Mouse (Mus musculus): ENCODE data around the gene Grk5. TPM values are rescaled to one million over a fixed set of nuclear protein-coding genes. Genes with fewer than 3 reads are reported as not detected.

Grk5 gene
- polyA plus RNA-seq, 1 experiment from 2014 or later: 2.7 TPM

DNA sequence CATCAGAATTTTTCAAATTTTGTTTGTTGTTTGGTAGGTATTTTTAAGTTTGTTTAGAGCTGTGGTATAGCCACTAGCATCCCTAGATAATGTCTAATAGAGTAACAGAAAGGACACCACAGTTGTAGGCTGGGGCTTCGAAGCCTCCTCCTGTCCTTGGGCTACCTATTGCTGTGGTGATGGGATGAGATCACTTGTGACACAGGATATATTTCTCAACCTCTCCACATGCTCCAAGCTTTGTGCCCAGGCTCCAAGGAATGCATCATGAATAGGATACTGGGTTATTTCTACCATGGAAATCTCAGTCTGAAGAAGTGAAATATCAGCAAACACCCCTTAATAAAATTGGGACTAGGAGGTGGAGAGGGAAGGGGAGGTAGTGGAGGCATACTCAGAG is 198.2 kb downstream of the Grk5 start:
- 93% methylated on average over 1 of the region's 1 CpGs for WGBS
- Histone ChIP-seq H3K4me2 (no peak overlapping the region), H3K27me3 (no peaks in the 10 kb centered on the region), H3K36me3 (peaks cover 41% of the 10 kb centered on the region), H3K27ac (replicated peaks) (no peak overlapping the region), H3K9me3 (no peaks in the 10 kb centered on the region), H3K9ac (no peak overlapping the region), H3K4me3 (no peak overlapping the region), H3K4me1 (replicated peaks) (no peaks in the 10 kb centered on the region)
- ATAC-seq (ENCODE audit: low read depth): no peak

GRCm38 (mm10) chr19:61089001-61089400 is 199.5 kb downstream of the Grk5 start:
- 93% methylated on average over 3 of the region's 3 CpGs for WGBS
- peaks cover 44% of the 10 kb centered on the region for H3K36me3 ChIP-seq
- ATAC-seq (ENCODE audit: low read depth): no peak

DNA sequence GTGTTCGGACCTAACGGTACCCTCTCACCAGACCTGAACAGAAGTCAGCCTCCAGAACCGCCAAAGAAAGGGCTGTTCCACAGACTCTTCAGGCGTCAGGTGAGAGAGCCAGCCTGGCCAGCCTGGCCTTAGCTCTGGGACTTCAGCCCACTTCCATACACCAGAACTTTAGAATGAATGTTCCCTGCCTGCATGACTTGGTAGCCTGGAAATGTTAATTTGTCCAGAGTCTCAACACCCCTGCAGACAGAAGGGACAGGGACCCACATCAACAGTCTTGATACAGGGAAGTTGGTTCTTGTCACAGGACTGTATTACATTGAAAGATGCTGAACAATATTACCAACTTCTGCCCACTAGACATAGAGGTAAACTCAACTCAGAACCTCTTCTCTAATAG is 201.0 kb downstream of the Grk5 start:
- peaks cover 44% of the 10 kb centered on the region for H3K36me3 ChIP-seq
- ATAC-seq (ENCODE audit: low read depth): no peak
- 90% methylated on average over 4 of the region's 4 CpGs for WGBS
- no peaks in the 10 kb centered on the region for H3K4me1 ChIP-seq (replicated peaks)
- H3K27ac ChIP-seq (replicated peaks): no peak overlapping the region
- H3K9ac ChIP-seq: no peak overlapping the region
- no peak overlapping the region for H3K4me3 ChIP-seq
- no peaks in the 10 kb centered on the region for H3K27me3 ChIP-seq
- no peaks in the 10 kb centered on the region for H3K9me3 ChIP-seq
- H3K4me2 ChIP-seq: no peak overlapping the region

More at GRCm38 (mm10) chr19:61089001-61089400, 199.5 kb downstream of the Grk5 start:
- Histone ChIP-seq H3K4me1 (replicated peaks) (no peaks in the 10 kb centered on the region), H3K9ac (no peak overlapping the region), H3K9me3 (no peaks in the 10 kb centered on the region), H3K27ac (replicated peaks) (no peak overlapping the region), H3K4me3 (no peak overlapping the region), H3K4me2 (no peak overlapping the region), H3K27me3 (no peaks in the 10 kb centered on the region)

GRCm38 (mm10) chr19:61096776-61097175 is 207.2 kb downstream of the Grk5 start:
- Histone ChIP-seq H3K4me3 (no peak overlapping the region), H3K4me1 (replicated peaks) (no peaks in the 10 kb centered on the region), H3K27ac (replicated peaks) (no peak overlapping the region), H3K36me3 (peaks cover 8% of the 10 kb centered on the region), H3K4me2 (no peak overlapping the region), H3K9me3 (no peaks in the 10 kb centered on the region), H3K9ac (no peak overlapping the region), H3K27me3 (no peaks in the 10 kb centered on the region)
- no peak for ATAC-seq (ENCODE audit: low read depth)
- 81% methylated on average over 2 of the region's 2 CpGs for WGBS

DNA sequence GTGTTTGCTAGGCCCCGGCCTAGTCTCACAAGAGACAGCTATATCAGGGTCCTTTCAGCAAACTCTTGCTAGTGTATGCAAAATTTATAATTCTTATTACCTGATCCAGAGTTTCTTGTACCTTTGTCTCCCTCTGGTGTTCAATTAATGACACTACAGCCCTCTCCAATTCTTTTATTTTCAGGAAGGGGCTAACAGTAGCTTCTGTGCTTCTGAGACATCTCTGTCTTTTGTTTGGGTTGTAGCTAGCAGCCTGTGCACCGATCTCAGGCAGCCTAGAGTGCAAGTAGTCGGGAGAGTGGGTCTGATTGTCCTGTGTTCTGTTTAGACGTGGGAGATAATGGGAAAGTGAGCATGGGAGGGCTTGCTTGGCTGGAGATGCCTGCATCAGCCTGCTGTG is 208.2 kb downstream of the Grk5 start:
- Histone ChIP-seq H3K4me3 (no peak overlapping the region), H3K9ac (0 out of 2 replicates have a peak overlapping the region, but pooled peaks have one; percentile 28), H3K27me3 (no peaks in the 10 kb centered on the region), H3K9me3 (no peaks in the 10 kb centered on the region), H3K27ac (replicated peaks) (no peak overlapping the region), H3K36me3 (peaks cover 8% of the 10 kb centered on the region), H3K4me2 (no peak overlapping the region), H3K4me1 (replicated peaks) (no peaks in the 10 kb centered on the region)
- peak; percentile 32; the same call in 1 of the 2 replicates for ATAC-seq (ENCODE audit: low read depth)
- WGBS: 16% methylated on average over 4 of the region's 4 CpGs

DNA sequence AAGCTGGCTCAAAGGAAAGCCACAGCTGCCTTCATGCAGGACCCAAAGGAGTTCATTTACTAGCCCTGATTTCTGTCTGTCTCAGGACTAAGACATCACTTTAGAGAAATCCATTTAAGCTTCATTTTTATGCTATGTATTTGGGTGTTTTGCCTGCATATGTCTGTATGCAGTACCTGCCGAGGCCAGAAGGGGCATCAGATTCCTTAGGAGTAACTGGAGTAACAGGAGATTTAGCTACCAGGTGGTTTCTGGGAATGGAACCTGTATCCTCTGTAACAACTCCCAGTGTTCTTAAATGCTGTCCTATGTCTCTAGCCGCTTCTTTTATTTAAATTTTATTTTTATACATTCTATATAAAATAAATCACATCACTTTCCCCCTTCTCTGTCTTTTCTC is 220.6 kb downstream of the Grk5 start:
- H3K9ac ChIP-seq: no peak overlapping the region
- no peak for ATAC-seq (ENCODE audit: low read depth)
- H3K4me3 ChIP-seq: no peak overlapping the region
- H3K27ac ChIP-seq (replicated peaks): no peak overlapping the region
- no peak overlapping the region for H3K4me2 ChIP-seq
- 67% methylated on average over 2 of the region's 2 CpGs for WGBS
- H3K9me3 ChIP-seq: peaks cover 7% of the 10 kb centered on the region
- peaks cover 5% of the 10 kb centered on the region for H3K36me3 ChIP-seq
- H3K27me3 ChIP-seq: no peaks in the 10 kb centered on the region
- H3K4me1 ChIP-seq (replicated peaks): no peaks in the 10 kb centered on the region

- Histone ChIP-seq H3K4me1 (replicated peaks) (no peaks in the 10 kb centered on the region), H3K4me2 (no peak overlapping the region), H3K27ac (replicated peaks) (no peak overlapping the region), H3K9me3 (peaks cover 5% of the 10 kb centered on the region), H3K4me3 (no peak overlapping the region), H3K36me3 (peaks cover 21% of the 10 kb centered on the region), H3K9ac (no peak overlapping the region), H3K27me3 (no peaks in the 10 kb centered on the region)
- 93% methylated on average over 10 of the region's 10 CpGs for WGBS
- no peak for ATAC-seq (ENCODE audit: low read depth)
Observed at GRCm38 (mm10) chr19:61131096-61131495, 241.5 kb downstream of the Grk5 start.

GRCm38 (mm10) chr19:61138655-61139054 is 249.1 kb downstream of the Grk5 start:
- no peak for ATAC-seq (ENCODE audit: low read depth)
- no peaks in the 10 kb centered on the region for H3K9me3 ChIP-seq
- no peak overlapping the region for H3K4me2 ChIP-seq
- no peak overlapping the region for H3K4me3 ChIP-seq
- no peak overlapping the region for H3K27ac ChIP-seq (replicated peaks)
- peaks cover 4% of the 10 kb centered on the region; the same call in 1 of the 2 replicates for H3K36me3 ChIP-seq
- peaks cover 17% of the 10 kb centered on the region for H3K4me1 ChIP-seq (replicated peaks)
- no peak overlapping the region for H3K9ac ChIP-seq
- H3K27me3 ChIP-seq: 0 out of 2 replicates have a peak, but pooled peaks cover 3% of the 10 kb centered on the region

DNA sequence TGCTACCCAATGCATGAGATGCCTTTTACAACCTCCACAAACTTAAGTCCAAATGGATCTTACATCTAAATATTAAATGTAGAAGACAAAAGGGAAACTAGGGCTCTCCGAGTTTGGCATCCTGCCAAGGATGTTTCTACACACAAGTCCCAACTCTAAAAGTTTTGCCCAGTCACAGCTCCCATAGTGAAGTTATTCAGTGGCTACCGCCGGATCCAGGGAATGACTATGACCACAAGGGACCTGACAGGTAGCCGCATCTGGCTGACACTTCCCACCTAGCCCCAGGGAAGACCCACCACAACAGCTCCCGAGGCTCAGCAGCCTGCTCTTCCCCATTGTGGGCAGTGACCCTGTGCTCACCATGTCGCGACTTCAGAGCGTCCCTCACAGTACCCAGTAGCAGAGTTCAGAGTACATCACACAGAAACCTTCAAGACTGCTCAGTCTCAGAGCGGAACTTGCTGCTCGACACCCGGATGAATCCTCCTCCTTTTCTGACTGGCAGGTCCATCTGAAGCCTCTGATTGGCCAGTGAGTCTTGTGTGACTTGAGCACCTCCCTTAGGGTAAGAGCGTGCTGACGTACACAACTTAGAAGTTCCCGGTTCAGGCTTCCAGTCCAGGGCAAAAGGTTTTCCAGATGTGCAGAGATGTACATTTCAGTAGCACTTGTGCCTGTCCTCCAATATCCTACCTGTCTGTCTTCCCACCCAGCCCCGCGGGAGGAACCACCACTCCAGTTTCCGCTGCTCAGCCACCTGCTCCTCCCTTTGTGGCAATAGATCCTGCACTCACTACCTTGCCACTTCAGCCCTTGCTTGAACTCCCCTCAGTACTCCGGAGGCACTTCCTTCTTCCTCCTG is 251.0 kb downstream of the Grk5 start, which contains the start of gene Zfp950:
Zfp950 (minus strand) TSS at position 499 of the 865 bp plus-strand sequence.
- no peaks in the 10 kb centered on the region for H3K9me3 ChIP-seq
- H3K27me3 ChIP-seq: 0 out of 2 replicates have a peak, but pooled peaks cover 3% of the 10 kb centered on the region
- H3K27ac ChIP-seq (replicated peaks): peak within 1 kb of the TSS; percentile 55; the same call in 1 of the 2 replicates
- peaks cover 17% of the 10 kb centered on the region for H3K4me1 ChIP-seq (replicated peaks)
- H3K4me2 ChIP-seq: peak within 1 kb of the TSS; percentile 79
- peak within 1 kb of the TSS; percentile 76 for H3K4me3 ChIP-seq
- peak; percentile 99 for ATAC-seq (ENCODE audit: low read depth)
- WGBS: under 1% methylated on average over 18 of the region's 18 CpGs
- H3K36me3 ChIP-seq: no peaks in the 10 kb centered on the region
- peak within 1 kb of the TSS; percentile 90 for H3K9ac ChIP-seq

DNA sequence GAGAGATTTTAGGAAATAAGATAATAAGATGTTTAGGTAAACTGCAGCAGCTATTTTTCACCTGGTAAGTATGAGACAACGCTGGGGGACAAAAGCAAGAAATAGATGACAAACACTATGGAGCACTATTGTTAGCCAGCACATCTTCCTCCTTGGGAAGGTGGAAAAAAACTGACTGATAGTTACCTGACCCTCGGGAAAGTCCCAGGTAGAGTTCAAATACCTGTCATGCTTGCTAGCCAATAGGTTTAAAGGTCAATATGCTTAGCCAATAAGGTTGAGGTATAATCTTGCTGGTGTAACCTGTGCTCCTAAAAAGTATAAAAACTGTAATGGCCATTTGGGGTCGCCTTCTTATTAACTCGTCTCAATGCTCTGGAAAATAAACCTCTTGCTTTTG is 251.8 kb downstream of the Grk5 start:
- Histone ChIP-seq H3K9ac (peak overlapping the region; percentile 90), H3K27ac (replicated peaks) (no peak overlapping the region), H3K27me3 (0 out of 2 replicates have a peak, but pooled peaks cover 3% of the 10 kb centered on the region), H3K9me3 (no peaks in the 10 kb centered on the region), H3K36me3 (no peaks in the 10 kb centered on the region), H3K4me3 (peak overlapping the region; percentile 76), H3K4me1 (replicated peaks) (peaks cover 17% of the 10 kb centered on the region), H3K4me2 (peak overlapping the region; percentile 79)
- WGBS: 24% methylated on average over 4 of the region's 4 CpGs
- no peak for ATAC-seq (ENCODE audit: low read depth)

Data from neural tube, embryonic 13.5 days (tissue).